Mouse (Mus musculus) kidney, postnatal 0 days (tissue): ENCODE results near the gene Olfr373. TPM values are rescaled to one million over a fixed set of nuclear protein-coding genes. Genes with fewer than 3 reads are reported as not detected.
"Not testable (repeated sequence)": the region's sequence is repeated elsewhere in the genome, so short reads cannot be mapped to it uniquely, and the experiment has no call there.

Experiments
- ATAC-seq: fragments of 200-750 bp; cut with Nextera tagmentation; replicated peaks from 2 replicates; pipeline ENCODE4 v1.8.0; 2017; ENCODE audit warnings: low read depth, moderate number of reproducible peaks, moderate TSS enrichment, moderate library complexity; ENCODE audit not compliant: low FRiP score
- DNase-seq: peaks from one replicate; pipeline ENCODE4 v3.0.0-alpha.2; 2016; ENCODE audit warnings: low spot score
- H3K27ac ChIP-seq: fragments of 300-500 bp; sonication (generic); 2 replicates; pipeline ENCODE4 v1.5.1; 2014; ENCODE audit warnings: mild to moderate bottlenecking
- H3K27me3 ChIP-seq: fragments of 300-500 bp; sonication (generic); 2 replicates; pipeline ENCODE4 v1.6.1; 2014; ENCODE audit warnings: low read length, mixed read lengths; ENCODE audit not compliant: insufficient read depth
- H3K36me3 ChIP-seq: fragments of 300-500 bp; sonication (generic); 2 replicates; pipeline ENCODE4 v1.6.1; 2014; ENCODE audit warnings: low read length, mixed read lengths; ENCODE audit not compliant: insufficient read depth
- H3K4me1 ChIP-seq: fragments of 300-500 bp; sonication (generic); replicated peaks from 2 replicates; pipeline ENCODE4 v1.6.1; 2014; ENCODE audit warnings: antibody characterized with exemption, low read length, mixed read lengths; ENCODE audit not compliant: insufficient read depth
- H3K4me2 ChIP-seq: fragments of 300-500 bp; sonication (generic); 2 replicates; pipeline ENCODE4 v1.6.1; 2014; ENCODE audit warnings: mild to moderate bottlenecking, low read length, moderate library complexity, mixed read lengths
- H3K4me3 ChIP-seq: fragments of 300-500 bp; sonication (generic); replicated peaks from 2 replicates; pipeline ENCODE4 v1.5.1; 2014; ENCODE audit warnings: low read depth, low read length
- H3K9ac ChIP-seq: fragments of 300-500 bp; sonication (generic); 2 replicates; pipeline ENCODE4 v1.6.1; 2014; ENCODE audit warnings: low read depth, low read length
- H3K9me3 ChIP-seq: fragments of 300-500 bp; sonication (generic); replicated peaks from 2 replicates; pipeline ENCODE4 v1.6.1; 2016; ENCODE audit warnings: low read length, inconsistent platforms, mixed read lengths
- CTCF ChIP-seq: IDR thresholded peaks from 2 replicates; pipeline ENCODE4 v1.5.1; 2016; ENCODE audit warnings: antibody characterized with exemption, low read depth, mild to moderate bottlenecking, moderate library complexity
- WGBS: fragments of 180-500 bp; shearing (Covaris S2); extraction: QIAGEN DNeasy Blood & Tissue Kit; methylation state at CpG from one replicate; pipeline ENCODE4 v1.1.7; 2014; 5-methylcytosine and 5-hydroxymethylcytosine counted together
- polyA plus RNA-seq: library from polyadenylated mRNA; unstranded; fragments of >200 nt; fragmentation: Nextera tagmentation; extraction: Ambion mirVana; gene quantifications from 2 replicates; pipeline ENCODE4 v1.2.1, GENCODE M21; 2015

The Olfr373 gene
- 0.08 TPM in 1 of 2 replicates, not detected in the other for polyA plus RNA-seq

DNA sequence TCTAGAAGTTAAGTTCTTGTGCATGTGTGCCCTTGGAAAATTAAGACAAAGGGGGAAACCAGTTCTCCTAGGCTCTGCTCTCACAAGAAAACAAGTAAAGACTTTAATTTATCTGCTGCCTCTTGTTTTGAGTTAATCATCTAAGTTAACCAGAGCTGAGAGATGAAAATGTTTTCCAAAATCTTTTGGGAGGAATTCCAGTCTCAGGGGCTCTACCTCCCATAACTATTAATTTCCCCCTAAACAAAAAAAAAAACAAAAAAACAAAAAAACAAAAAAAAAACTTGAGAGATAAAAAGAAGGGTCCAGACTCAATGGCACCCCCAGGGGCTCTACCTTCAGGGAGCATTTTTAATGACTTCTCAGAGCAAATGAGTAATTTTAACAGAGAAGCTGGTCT, at the start of gene Olfr373:
Olfr373 (plus strand) TSS at position 301 of the 400 bp plus-strand sequence.
- H3K4me1 ChIP-seq, ATAC-seq, H3K4me2 ChIP-seq, H3K27ac ChIP-seq, DNase-seq, H3K9me3 ChIP-seq, H3K36me3 ChIP-seq, H3K9ac ChIP-seq, H3K4me3 ChIP-seq, H3K27me3 ChIP-seq: not testable (repeated sequence)

DNA sequence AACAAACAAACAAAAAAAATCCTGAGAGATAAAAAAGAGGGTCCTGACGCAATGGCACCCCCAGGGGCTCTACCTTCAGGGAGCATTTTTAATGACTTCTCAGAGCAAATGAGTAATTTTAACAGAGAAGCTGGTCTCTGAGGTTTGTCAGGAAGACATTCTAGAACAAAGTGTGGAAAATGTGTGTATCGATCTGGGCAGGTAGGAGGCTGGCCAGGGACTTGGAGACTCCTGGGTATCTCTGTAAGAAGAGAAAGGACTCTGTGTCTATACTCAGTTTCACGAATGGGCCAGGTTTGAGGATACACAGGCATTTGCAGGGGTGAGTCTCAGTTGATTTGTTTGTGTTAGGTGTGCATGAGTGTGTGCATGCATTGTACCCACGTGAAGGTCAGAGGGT, 42.1 kb upstream of the Olfr373 start, which contains the start of gene Olfr372:
Olfr372 (plus strand) TSS at position 301 of the 400 bp plus-strand sequence.
- not testable (repeated sequence) for H3K4me3 ChIP-seq, H3K27ac ChIP-seq, H3K36me3 ChIP-seq, DNase-seq, H3K4me2 ChIP-seq, H3K27me3 ChIP-seq, H3K9me3 ChIP-seq, ATAC-seq, H3K4me1 ChIP-seq, H3K9ac ChIP-seq
- WGBS: 73% methylated on average over 4 of the region's 4 CpGs

DNA sequence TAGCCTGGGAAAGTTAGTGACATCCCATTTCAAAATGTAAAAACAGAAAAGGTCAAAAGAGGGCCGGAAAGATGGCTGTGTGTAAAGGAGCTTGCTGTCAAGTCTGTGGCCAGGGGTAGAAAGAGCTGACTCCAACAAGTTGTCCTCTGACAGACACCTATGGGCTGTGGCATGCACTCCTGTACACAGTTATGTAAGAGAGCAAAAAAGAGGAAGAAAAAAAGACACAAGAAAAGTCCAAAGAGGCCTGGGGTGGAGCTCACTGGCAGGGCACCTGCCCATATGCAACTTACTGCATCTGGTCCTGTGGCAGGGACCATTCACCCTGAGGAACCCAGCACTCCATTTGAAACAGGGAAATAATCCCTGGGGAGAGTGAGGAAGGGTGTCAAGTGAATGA, 40.5 kb upstream of the Olfr373 start:
- H3K36me3 ChIP-seq: no peaks in the 10 kb centered on the region
- H3K27me3 ChIP-seq: no peaks in the 10 kb centered on the region
- no peak overlapping the region for H3K4me2 ChIP-seq
- DNase-seq (no peak), ATAC-seq (no peak)
- H3K27ac ChIP-seq: no peak overlapping the region
- H3K4me3 ChIP-seq: no peak overlapping the region
- H3K4me1 ChIP-seq: no peaks in the 10 kb centered on the region
- TF ChIP-seq CTCF: no peak
- WGBS: 90% methylated on average over 1 of the region's 1 CpGs
- no peaks in the 10 kb centered on the region for H3K9me3 ChIP-seq
- H3K9ac ChIP-seq: no peak overlapping the region

DNA sequence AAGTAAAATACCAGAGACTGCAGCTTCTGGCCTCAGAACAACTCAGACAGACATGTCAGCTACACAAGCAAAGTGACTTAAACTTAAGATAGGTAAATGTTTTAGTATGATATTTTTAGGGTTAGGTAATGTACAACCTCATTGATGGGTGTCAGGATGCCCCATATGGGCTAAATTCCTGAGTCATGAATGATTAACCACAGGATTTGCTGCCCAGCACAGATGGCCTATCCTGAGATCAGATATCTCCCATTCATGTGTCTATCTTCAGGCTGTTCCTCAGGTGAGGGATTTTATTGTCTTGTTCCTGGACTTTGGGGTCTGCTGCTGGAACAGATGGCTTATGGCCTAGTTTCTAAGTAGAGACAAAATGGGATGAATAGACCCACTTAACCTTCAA, 28.3 kb upstream of the Olfr373 start:
- H3K4me2 ChIP-seq, H3K4me1 ChIP-seq, H3K27me3 ChIP-seq, H3K9me3 ChIP-seq, H3K4me3 ChIP-seq, H3K9ac ChIP-seq, H3K36me3 ChIP-seq, ATAC-seq, DNase-seq, H3K27ac ChIP-seq: not testable (repeated sequence)

DNA sequence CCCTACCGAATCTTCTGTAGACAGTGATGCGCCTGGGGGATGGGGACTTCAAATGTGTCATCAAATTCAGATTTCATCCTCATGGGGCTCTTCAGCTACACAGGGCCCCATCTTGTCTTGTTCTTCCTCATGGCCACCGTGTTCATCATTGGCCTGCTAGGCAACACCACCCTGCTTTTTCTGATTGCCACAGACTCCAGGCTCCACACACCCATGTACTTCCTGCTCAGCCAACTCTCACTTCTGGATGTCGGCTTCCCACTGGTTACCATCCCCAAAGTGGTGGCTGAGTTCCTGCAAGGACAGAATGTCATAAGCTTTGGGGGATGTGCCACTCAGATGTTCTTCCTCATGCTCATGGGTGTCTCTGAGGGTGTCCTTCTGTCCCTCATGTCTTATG, 25.3 kb upstream of the Olfr373 start:
- H3K36me3 ChIP-seq, H3K9me3 ChIP-seq, H3K27ac ChIP-seq, H3K4me2 ChIP-seq, H3K9ac ChIP-seq, H3K4me1 ChIP-seq, ATAC-seq, H3K27me3 ChIP-seq, DNase-seq, H3K4me3 ChIP-seq: not testable (repeated sequence)
- WGBS: 87% methylated on average over 3 of the region's 4 CpGs

DNA sequence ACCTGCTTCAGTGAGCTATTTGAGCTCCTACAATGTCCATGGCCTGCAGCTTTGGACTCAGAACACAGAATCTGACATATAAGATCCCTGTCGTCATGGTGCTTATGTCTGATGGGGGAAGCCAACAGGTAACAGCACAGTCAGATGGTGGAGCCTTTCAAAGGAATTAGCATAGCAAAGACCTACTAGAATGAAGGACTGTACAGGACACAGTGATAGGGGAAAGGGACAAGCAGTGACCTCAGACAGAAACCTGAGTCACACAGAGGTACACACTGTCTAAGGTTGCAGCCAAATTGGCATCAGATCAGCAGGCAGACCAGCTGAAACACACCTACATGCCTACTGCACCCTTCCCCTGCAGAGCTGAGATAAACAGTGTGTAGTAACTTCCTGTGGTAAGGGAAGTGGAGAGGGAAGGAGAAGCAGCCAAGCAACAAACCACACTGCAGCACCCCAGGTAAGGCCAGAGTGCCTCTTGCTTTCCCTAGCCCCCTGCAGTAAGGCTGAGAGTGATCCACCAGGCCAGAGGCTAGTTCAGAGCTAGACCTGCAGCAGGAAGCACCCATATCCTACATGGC, 16.1 kb upstream of the Olfr373 start:
- WGBS: 80% methylated on average over 1 of the region's 1 CpGs
- not testable (repeated sequence) for H3K36me3 ChIP-seq, H3K4me2 ChIP-seq, DNase-seq, H3K27me3 ChIP-seq, H3K9ac ChIP-seq, H3K4me1 ChIP-seq, H3K9me3 ChIP-seq, H3K27ac ChIP-seq, ATAC-seq, H3K4me3 ChIP-seq

DNA sequence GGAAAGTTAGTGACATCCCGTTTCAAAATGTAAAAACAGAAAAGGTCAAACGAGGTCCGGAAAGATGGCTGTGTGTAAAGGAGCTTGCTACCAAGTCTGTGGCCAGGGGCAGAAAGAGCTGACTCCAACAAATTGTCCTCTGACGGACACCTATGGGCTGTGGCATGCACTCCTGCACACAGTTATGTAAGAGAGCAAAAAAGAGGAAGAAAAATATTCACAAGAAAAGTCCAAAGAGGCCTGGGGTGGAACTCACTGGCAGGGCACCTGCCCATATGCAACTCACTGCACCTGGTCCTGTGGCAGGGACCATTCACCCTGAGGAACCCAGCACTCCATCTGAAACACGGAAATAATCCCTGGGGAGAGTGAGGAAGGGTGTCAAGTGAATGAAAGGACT, 1.8 kb downstream of the Olfr373 start:
- 69% methylated on average over 5 of the region's 5 CpGs for WGBS
- Histone ChIP-seq H3K9me3 (no peaks in the 10 kb centered on the region), H3K4me1 (no peaks in the 10 kb centered on the region), H3K36me3 (no peaks in the 10 kb centered on the region), H3K27ac (no peak overlapping the region), H3K9ac (no peak overlapping the region), H3K27me3 (no peaks in the 10 kb centered on the region), H3K4me2 (no peak overlapping the region), H3K4me3 (no peak overlapping the region)
- DNase-seq: no peak
- no peak for ATAC-seq
- TF ChIP-seq CTCF: no peak
